Mouse (Mus musculus): ENCODE results near the gene Mob3a.
"Not testable (repeated sequence)": the region's sequence is repeated elsewhere in the genome, so short reads cannot be mapped to it uniquely, and the experiment has no call there.

Gene Mob3a

DNA sequence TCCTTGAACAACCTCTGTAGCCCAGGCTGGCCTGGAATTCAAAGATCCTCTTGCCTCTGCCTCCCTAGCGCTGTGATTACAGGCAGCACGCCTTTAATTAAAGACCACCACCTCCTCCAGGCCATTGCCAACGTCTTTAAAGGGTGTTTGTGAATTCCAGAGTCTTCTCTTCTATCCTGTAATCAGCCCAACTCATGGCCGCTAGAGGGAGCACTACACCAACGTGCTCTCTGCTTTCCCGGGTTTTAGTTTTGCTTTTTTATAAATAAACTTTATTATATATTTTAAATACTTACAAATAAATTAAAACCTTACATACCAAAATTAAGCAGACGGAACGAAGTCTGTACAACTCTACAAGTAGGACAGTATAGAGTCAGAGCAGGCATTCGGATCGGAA lies 42.6 kb downstream of the Mob3a start:
- peak; percentile 82 for DNase-seq

- peak; percentile 64 for DNase-seq
Observed at GRCm38 (mm10) chr10:80658841-80659202, 43.0 kb downstream of the Mob3a start.

DNA sequence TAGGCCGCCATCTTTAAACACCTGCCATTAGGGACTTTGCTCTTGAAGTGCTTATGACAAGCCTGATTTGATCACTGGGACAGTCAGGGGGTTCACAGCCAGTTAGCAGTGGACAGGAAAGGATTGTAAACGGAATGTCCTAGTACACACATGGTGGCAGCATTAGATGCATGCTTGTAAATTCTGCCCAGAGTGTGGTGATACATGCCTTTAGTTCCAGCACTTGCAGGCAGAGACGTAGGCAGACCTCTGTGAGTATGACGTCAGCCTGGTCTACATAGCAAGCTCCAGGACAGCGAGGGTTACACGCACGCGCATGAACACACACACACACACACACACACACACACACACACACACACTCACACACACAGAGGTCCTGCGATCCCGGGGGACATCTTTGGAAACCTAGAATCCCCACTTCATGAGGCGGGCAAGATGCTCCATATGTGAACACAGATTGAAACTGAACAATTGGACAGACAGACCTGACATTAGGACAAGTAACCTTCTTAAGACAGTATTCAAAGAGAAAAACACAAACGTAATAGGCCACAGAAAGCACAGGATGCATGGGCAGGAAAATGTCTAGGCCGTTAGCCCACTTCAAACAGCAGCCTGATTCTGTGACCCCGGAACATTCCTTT lies 43.5 kb downstream of the Mob3a start:
- no peak for DNase-seq

- DNase-seq, result no peak
Observed at GRCm38 (mm10) chr10:80656863-80657623, 44.7 kb downstream of the Mob3a start, which contains the start of gene Btbd2. TSS of gene Btbd2 (minus strand) at chr10:80657071.

- peak; percentile 96 for DNase-seq
Observed at GRCm38 (mm10) chr10:80656130-80656862, 45.5 kb downstream of the Mob3a start.

DNA sequence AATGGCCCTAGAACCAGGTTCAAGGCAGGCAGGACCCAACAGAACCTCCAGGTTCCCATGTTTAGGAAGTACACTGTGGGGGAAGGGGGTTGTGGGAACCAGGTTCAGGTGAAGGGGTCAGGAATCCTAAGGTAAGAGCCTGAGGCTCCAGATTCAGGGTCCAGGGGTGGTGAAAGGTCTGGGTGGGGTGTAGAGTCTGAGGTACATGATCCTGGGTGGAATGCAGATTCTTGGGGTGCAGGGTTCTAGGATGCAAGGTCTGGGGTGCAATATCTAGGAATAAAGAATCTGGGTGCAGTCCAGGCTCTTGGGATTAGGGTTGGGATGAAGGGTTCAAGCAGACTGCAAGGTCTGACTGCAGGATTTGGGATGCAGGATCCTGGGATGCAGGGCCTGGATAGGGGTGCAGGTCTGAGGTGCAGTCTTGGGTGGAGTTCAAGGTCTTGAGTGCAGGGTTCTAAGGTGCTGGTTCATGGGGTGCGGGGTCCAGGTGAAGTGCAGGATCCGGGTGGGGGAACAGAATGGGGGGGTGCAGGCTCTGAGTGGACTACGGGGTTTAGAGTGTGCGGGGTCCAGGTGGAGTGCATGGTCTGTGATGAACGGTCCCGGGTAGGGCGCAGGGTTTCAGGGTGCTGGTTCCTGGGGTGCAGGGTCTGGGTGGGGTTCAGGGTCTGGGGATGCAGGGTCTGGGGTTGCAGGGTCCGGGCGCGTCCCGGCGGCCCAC lies 46.2 kb downstream of the Mob3a start:
- DNase-seq, result no peak

DNA sequence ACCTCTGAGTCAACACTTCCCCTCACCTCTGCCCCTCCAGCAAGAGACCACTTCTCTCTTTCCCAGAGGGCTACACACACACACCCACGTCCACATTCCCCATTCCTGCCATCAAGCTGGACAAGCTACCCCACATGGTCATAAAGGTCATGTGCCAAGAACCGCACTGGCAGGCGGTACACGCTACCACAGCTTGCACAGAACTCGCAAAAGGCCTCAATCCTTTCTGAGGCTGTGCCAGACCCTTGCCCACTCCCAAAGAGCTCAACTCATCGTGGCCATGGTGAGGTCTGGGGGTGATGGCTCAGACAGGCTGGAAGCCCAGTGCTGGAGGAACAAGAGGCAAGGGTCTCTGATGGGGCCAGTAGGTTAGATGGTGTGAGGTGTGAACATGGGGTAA lies 46.9 kb downstream of the Mob3a start:
- no peak for DNase-seq

GRCm38 (mm10) chr10:80653156-80653720 lies 48.5 kb downstream of the Mob3a start:
- no peak for DNase-seq

- DNase-seq, result no peak
Observed at GRCm38 (mm10) chr10:80650392-80650791, 51.4 kb downstream of the Mob3a start.

GRCm38 (mm10) chr10:80649910-80650309 lies 51.9 kb downstream of the Mob3a start:
- not testable (repeated sequence) for DNase-seq

GRCm38 (mm10) chr10:80646936-80647335 lies 54.8 kb downstream of the Mob3a start:
- no peak for DNase-seq

- DNase-seq, result no peak
Observed at GRCm38 (mm10) chr10:80635345-80635744, 66.4 kb downstream of the Mob3a start.
